Mouse (Mus musculus) c-Kit-negative CD71-positive TER-119-positive erythroid progenitor cells, embryonic 14.5 days (primary cell): ENCODE results near the gene 6430548M08Rik.

Source experiments
- DNase-seq: peaks from one replicate; pipeline ENCODE4 v3.0.0-alpha.2; 2013; ENCODE audit warnings: low read depth, low spot score

Gene 6430548M08Rik

DNA sequence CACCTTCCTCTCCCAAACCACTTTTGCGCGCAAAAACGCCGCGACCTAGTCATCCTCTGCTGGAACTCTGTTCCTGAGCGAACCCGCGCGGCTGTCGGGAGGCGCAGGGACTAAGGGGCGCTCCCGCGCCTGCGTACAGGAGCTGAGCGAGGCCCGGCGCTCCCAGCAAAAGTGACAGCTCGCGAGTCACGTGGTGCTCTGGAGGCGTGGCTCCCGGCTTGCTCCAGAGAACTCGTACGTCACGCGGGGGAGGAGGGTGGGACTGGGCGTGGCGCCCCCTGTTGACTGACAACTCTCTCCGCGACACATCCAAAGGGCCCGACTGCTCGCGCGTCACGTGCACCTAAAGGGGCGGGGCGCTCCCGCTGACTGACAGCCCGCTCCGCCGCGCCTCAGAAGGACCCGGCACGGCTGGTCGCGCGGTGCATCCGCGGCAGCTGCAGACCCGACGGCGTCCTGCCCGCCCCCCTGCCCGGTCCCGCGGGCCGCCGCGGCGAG is at the start of gene 6430548M08Rik:
Gene 6430548M08Rik, plus strand, starts transcription at position 395 of the 498 bp plus-strand sequence.
- DNase-seq: peak; percentile 98

DNA sequence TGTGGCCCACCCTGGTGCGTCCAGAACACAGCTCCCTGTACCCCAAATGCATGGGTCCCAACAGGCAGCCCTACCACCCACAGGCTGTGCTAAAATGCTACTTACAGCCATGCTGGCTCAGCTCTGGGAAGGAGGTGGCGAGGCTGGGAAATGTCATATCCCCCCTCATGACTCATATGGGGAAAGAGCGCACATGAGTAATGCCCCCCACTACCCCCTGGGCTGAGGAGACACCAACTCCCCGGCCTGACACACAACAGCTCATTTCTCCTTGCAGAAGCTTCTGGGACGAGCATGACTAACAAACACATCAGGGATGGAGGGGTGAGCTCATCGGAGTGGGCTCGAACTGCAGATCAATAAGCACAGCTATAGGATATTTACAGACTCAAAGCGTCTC is 48.3 kb upstream of the 6430548M08Rik start:
- DNase-seq: no peak

DNA sequence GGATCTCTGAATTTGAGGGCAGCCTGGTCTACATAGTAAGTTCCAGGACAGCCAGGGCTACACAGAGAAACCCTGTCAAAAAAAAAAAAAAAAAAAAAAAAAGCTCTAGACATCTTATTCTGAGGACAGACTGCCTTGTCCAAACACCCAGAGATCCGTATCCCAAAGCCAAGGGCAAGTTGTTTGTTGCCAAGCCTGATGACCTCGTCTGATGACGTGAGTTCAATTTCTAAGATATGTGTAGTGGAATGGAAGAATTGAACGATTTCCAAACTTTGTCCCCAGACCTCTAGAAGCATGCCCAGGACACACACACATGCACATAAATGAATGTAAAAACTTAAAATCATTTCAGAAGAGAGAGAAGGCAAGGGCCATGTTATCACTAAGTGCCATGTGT is 47.7 kb upstream of the 6430548M08Rik start:
- DNase-seq: no peak

DNA sequence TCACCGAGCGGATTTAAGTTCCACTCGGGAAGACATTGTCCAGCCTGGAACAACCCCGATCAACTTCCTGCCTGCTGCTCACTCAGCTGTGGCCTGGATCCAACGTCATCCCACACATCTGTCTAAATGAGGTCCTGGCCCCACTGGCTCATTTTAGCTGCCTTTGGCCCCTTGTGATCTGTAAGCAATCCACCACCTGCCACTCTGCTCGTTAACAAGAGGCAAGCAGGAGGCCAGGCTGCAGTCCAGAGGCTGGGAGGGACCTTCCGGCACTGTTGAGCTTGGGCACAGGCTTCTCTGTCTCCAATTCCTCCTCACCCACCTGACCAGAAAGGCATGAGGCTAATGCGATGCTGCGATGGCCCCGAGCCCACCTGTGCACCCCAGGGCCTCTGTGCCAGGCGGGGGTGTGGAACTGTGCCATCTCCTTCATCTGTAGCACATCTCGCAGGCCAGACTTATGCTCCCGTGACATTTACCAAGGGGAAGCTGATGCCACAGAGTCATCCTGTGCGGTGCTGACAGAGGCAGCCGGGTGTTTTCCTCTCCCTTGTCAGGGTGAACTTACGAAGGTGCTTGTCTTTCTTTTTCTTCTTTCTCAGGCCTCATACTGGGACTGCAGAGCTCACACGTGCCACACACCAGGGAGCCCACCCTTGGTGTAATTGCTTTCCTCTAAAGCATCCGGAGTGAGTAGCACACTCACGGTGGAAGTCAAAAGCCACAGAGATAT is 45.9 kb upstream of the 6430548M08Rik start:
- DNase-seq: no peak

DNA sequence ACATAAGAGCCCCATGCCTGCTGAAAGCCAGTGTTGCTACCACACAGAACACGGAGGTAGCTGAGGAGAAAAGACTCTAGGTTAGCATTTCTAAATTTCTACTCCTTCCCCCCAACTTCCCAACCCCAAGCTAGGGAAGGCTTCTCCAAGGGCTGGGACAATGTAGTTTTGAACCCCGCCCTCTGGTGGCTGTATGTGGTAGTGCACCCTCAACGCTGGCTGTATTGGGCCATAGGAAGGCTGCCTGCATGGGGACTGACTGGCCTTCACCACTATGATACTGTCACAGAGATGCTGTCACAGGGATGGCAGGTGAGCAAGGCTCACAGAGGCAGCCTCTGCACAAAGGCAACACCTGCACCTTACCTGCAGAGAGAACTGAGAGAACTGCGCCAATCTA is 42.3 kb upstream of the 6430548M08Rik start:
- DNase-seq: peak; percentile 54

DNA sequence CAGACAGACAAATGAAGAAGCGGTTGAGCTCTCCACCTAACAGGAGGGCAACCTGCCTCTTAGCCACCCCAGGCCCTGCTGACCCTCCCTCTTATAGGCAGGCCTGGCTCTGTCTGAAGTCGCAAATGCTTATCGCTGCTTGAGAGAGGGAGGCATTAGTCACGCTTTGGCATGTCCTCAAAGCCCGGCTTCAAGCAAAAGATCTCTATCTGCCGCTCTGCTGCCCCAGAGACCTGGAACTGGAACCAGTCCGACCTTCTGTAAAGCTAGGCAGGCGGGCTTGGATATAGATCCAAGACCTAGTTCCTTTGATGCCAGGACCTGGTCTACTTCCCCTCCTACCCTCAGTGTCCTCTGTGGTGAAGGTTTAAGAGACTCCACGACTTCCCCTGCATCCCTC is 41.7 kb upstream of the 6430548M08Rik start:
- DNase-seq: no peak

DNA sequence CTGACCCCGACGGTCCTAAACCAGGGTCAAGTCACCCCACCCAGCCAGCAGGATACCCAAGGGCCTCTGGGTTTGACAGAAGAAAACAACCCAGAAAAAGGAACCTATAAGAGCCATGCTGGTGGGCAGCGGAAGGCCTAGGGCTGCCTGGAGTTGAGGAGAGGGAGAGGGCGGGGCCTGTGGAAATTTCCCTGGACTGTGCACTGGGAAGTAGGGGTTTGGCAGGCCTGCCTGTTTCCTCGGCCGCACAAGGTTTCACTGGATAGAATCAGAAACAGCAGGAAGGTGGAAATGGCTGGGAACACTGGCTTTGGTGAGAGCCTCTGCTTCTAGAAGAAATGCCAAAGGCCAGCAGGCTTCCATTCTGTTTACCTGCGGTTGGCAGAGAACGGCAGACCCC is 41.1 kb upstream of the 6430548M08Rik start:
- no peak for DNase-seq

DNA sequence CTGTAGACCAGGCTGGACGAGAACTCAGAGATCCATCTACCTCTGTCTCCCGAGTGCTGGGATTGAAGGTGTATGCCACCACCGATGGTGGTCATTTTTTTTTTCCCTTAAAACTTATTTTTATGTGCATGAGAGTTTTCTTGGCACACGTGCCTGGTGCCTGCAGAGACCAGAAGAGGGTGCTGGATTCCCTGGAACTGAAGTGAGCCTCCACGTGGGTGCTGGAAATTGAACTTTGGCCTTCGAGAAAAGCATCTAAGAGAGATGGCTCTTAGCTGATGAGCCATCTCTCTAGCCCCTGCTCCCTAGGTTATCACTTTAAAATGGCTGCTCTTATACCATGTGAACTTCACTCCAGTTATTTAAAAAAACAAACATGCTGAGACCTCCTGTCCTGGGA is 39.4 kb upstream of the 6430548M08Rik start:
- DNase-seq: no peak

DNA sequence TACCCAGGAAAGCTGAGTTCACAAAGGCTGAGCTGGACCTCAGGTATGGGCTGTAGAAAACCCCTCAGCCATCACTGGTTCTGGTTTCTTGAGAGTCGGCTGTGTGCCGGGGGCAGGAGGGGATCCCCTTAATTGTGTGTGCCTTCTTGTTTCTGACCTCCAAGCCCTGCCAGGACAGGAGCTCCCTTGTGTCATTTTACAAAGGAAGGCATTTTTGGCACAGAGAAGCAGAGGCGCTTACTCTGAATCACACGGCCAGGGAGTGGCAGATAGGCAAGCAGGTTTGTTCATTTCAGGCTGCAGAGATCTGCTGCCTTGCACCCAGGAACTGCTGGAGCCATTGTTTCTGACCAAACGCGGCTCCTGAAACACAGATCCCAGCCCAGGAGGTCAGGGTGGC is 38.6 kb upstream of the 6430548M08Rik start:
- no peak for DNase-seq

DNA sequence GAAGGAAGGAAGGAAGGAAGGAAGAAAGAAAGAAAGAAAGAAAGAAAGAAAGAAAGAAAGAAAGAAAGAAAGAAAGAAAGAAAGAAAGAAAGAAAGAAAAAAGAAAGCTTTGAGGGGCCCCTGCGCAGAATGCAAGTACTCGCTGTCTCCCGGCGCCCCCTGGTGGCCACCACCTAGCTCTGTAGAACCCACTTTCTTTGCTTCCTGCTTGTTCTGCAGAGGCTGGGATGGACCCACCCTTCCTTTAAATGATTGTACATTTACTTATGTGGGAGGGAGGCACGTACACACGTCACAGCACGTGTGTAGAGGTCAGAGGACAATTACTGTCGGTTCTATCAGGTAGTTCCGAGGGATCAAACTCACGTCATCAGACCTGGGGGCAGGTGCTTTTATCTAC is 35.9 kb upstream of the 6430548M08Rik start:
- peak; percentile 33 for DNase-seq

DNA sequence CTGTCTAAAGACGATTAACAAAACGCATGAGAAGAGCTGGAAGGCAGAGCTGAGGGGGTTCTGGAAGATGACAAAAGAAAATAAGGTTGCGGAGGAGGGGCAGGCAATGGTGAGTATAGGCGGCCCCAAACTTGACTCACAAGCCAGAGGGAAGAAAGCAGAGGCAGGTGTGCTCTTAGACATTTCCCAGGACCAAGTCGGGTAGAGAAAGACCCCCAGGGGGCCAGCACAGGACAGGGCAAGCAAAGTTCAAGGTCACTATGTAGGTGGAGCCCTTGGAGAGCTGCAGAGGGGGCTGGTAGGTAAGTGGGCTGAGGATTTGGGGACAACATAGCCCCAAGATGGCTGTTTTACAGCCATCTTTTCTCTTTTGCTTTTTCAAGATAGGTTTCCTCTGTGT is 34.6 kb upstream of the 6430548M08Rik start:
- DNase-seq: no peak

DNA sequence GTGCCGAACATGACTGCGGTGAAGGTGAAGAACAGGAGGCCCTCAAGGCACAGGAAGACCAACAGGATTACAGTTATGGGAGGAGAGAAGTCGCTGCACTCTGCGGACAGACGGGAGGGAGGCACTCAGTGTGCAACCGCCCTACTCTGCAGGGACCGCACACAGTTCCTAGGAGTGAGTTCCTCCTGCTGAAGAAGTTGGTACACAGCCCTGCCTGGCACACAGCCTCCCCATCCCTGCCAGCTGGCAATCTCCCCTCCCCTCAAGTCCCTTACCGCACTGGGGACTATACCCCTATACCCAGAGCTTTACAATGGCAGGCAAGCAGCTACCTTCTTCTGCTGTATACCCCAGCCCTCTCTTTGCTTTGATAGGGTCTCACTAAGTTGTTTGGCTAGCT is 30.7 kb upstream of the 6430548M08Rik start:
- no peak for DNase-seq

DNA sequence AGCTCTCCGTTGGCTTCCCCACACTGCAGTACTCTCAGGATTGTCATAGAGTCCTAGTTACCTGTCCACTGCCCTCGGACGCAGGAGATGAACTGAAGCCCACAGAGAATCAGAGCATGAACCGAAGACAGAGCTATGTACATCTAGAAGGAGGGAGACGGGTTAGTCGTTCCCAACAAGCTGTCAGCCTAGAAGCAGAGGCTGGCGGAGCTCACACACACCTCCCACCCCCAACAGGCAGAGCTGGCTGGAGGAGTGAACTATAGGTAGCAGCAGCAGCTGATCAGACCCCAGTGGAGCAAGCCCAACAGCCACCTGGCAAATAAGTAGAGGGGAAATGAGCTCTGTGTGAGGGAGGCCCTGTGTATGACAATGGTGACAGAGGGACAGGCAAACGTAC is 29.2 kb upstream of the 6430548M08Rik start:
- no peak for DNase-seq

DNA sequence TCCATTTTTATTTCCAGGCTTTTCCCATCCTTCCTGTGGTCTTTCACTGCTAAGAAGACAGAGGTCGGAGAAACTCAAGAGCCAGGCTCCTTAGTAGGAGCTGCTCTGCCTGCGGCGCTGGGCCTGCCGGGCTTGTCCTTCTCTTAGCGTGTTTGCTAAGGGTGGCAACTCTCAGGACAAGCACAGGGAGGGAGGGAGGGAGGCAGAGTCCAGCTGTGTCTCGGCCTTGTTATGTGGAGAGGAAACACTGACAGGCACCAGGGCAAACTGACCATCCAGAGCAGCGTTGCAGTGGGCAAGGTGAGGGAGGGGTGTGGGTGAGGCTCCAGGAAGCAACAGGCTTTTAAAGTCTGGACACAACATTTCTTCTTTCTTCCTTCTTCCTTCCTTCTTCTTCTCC is 24.4 kb upstream of the 6430548M08Rik start:
- no peak for DNase-seq

DNA sequence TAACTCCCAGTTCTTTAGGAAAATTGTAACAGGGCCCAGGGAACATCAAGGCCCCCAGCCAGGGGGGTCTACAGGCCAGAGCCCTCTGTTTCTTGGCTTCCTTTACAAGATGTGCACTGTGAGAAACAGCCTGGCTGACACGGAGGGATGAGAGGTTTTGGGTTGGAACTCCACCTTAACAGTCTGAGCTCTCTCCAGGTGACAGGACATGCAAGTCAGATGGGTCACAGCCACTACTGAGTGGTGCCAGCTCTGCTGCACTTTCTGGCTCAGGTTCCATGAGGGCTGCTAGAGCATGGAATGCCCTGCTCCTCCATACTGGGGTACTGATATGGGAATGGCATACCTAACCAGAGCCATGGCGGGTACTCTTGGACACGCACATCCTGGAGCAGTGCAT is 22.9 kb upstream of the 6430548M08Rik start:
- no peak for DNase-seq

DNA sequence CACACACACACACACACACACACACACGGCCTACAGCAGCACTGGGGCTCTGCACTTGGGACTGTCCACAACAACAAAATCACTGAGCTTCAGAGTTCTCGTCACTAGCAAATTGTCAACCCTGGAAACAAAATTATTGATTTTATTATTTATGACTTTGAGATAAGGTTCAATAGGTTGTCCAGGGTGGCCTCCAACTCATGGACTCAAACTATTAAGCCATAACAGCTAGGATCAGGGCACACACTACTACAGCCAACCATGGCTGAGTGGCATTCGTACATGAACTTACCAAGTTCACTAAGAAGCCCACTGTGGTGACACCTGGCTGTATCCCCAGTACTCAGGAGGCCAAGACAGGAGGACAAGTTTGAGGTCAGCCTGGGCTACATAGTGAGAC is 20.8 kb upstream of the 6430548M08Rik start:
- no peak for DNase-seq

DNA sequence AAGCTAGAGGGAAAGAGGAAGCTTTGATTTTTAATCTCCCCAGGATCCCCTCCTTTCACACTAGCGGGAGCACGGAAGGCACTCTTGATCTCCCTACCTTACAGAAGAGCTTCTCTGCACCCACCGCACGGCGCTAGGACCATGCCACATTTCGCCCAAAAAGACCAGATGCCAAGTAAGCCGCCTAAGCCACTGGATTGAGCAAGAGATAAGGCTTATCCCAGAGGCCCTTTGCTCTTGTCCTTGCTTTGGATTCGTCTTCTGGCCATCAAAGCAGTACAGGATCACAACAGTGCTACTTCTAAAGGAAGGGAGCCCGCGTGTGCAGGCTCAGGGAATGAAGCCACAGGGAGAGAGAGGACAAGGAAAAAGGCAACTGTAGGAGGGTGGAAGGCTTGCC is 19.2 kb upstream of the 6430548M08Rik start:
- DNase-seq: no peak

DNA sequence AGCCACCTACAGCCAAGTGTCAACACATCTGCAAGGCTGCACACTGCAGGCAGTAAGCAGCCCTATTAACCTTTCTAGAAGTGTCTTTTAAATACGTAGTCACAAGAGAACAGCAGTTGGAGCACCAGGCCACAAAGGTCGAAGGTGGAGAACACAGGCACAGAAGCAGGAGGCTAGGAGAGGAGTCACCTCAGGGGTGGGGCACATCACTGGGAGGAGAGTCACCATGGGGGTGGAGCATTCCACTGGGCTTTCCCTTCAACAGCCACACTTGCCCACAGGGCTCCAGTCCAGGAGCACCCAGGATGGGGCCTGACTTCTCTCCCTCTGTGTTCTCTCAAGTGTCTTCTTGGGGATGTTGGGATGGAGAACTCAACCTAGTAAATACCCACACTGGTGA is 17.5 kb upstream of the 6430548M08Rik start:
- DNase-seq: no peak

DNA sequence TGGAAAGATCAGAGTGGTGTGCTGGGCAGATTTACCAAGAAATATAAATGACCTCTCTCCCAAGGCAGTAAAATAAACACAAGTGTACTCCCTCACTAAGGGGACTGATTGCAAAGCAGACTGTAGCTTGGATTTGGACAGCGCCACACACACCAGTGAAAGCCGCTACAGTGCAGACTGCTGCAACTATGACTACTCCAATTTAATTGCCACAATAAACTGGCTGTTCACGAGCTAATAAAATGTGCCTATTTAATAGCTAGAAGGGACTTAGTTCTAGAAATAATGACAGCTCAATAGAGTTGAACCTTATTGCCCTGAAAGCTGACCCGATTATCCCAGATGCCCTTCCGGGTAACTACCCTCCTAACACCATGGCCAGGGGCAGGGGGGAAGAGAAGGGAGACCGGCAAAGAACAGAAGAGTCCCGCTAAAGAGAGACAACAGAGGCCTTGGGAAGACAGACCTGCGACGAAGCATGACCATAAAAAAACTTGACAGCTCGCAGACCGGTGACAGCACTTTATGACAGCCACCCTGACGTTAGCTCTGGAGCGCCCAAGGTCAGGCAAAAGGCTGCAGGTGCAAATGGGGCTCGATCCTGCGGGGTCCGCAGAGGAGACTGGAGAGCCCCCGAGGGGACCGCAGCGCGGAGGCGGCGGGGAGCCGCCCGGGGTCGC is 13.4 kb upstream of the 6430548M08Rik start:
- peak; percentile 13 for DNase-seq

DNA sequence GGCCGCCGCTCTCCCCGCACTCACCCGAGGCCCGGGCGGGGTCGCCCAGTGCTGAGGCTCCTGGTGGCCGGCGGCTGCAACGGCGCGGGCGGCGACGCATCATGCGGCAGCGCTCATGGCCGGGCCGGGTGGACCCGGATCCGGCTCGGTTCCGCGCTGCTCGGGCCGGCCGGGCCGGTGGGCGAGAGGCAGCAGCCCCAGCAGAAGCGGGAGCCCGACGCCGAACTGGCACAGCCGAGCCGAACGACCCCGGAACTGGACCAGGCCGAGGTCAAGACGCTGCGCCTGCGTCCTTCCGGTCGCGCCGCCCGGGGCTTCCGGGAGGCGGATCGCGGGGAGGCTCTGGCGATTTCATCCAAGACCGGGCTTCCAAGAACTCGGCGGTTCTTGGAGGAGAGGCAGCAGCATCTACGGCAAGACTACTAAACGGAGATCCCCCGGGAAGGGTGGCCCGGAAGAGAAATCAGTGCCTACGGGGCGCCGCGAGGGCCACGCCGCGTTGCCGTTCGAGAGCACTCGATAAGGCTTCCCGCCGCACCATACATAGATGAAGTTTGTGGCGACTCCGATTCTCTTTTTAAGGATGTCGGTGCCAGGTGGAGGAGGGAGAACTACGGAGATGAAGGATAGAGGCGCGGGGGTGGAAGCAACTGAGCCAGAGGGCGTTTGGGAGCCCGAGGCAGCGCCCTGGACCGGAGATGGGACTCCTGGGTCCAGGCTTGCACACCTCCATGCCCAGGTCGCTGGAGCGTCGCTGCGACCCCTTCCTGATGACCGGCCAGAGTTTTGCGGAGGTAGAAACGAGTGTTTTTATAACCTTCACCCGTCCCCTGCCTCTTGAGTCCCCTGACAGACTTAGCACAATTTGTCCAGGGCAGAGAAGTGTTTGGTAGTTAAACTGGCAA is 12.6 kb upstream of the 6430548M08Rik start, which contains the start of gene Zdhhc7:
Gene Zdhhc7, minus strand, starts transcription at position 415 of the 905 bp plus-strand sequence.
- peak; percentile 50 for DNase-seq

DNA sequence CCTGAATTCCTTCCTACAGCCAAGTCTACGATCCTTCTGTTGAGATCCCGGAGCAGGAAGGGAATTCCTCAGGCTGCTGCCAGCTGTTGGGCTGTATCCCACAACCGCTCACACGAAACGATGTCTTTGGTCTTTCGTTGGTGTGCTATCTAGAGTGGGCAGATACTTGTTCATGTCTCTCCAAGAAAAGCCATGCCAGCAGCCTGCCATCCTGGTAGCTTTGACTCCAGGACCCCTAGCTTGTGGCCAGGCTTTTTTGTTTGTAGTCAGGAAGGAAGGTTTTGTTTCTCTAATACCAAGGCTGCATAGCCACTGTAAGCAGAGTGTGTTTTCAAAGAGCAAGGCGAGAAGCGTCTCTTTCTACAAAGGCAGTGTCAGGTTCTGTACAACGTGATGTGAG is 10.0 kb upstream of the 6430548M08Rik start:
- DNase-seq: no peak

DNA sequence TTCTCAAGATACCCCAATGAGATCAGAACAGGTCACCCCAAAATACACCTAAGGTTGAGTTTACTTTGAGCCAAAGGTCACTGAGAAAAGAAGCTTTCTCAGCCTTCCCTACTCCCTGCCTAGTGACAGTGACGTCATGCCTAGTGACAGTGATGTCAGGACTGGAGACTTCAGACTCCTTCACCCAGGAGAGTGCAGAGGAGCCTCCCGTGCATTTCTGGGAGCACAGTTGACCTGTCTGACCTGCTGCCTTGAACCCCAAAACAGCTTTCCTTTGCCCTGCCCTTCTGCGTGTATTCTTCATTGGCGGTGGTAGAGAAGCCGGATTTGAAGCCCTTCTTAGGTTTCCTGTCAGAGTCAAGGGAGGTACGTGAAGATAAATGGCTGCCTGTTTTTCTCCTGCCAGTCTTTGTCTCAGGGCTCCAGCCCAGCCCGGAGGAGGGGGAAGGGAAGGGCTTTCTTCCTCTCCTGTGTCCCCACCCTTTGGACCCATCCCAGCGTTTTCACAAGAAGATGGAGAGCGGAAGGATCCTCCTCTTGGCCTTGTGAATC is 9.2 kb upstream of the 6430548M08Rik start:
- DNase-seq: no peak
